Mouse (Mus musculus) bone marrow macrophage, adult 2 months (primary cell): ENCODE results near the gene Rfx1.

ENCODE experiments used
- CTCF ChIP-seq: IDR thresholded peaks from 2 replicates; pipeline ENCODE4 v1.5.1; 2012; ENCODE audit warnings: low read depth, mild to moderate bottlenecking, low read length, moderate library complexity
- POLR2A ChIP-seq: IDR thresholded peaks from 2 replicates; pipeline ENCODE4 v1.6.1; 2012; ENCODE audit warnings: mild to moderate bottlenecking, low read depth, low read length, borderline replicate concordance

DNA sequence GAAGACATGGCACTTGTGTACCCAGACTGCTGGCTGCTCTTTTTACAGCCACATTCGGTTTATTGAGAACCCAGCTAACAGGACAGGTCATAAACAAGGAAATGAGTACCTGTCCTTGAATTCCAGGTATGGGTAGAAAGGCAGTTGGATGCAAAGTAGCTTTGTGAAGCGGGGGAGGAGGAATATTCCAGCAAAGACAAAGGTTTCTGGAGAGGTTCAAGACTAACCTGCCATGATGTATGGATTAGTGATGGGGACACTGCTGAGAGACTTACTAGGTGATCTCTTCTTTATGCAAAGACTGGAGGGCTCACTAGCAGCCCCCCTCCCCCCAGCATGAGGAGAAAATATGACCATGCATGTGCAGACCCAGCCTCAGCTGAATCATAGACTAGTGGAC, 39.0 kb downstream of the Rfx1 start:
- TF ChIP-seq CTCF (no peak), POLR2A (no peak)
